Mouse (Mus musculus): ENCODE measurements around the gene Ttc39a.

Ttc39a gene

DNA sequence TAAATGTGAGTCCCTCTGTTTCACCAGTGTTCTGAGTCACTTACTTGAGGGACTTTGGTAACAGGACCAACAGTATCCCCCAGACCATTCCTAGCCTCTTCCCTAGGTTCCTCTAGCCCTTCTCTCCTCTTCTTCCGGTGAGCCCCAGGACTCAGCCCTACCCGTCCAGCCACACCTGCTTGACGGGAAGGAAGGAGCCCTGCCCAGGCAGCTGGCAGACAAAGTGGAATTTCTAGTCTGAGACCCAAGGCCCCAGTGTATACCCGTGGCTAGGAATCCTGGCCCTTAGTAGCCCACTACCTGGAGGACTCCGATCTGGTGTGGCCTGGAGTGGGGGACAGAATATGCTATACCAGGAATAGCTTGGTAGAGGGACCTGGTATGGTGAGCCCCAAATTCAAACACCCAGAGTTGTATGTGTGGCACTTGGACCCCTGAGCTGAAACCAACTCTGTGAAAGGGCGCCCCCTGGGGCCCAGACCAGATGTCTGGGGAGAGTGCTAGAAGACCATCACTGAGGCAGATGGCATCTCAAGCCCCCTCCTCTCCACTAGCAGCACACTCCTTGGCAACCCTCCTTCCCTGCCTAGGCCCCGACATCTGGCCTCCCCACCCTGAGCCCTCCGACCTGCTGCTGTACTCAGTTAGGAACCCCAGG, 13.8 kb downstream of the Ttc39a start:
- CTCF ChIA-PET: no interaction called here

DNA sequence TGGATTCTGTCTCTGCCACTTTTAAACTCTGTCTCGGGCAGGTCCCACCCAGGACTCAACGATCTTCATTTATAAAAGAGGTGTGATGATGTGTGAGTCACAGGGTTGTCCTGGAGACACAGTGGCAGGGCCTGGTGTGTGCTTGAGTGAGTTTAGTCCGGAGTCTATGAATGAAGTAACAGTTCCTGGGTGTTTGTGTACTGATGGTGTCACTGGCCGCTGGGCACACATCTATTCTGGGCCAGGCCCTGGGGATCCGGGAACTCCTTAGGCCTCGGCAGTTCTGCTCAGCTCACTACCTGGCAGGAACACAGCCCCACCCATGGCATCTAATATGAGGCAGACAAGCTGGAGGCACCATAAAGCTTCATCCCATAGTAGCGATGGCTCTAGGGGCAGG, 15.2 kb downstream of the Ttc39a start:
- CTCF ChIA-PET: interaction anchor here (0.6 kb wide), 2 partner anchors 10 to 182 kb away, joined by 4 to 7 read pairs; no protein-coding TSS in a partner anchor

- CTCF ChIA-PET: no interaction called here
Observed at GRCm38 (mm10) chr4:109422436-109422835, 16.0 kb downstream of the Ttc39a start.

- CTCF ChIA-PET: no interaction called here
Observed at GRCm38 (mm10) chr4:109423438-109423837, 17.0 kb downstream of the Ttc39a start.

DNA sequence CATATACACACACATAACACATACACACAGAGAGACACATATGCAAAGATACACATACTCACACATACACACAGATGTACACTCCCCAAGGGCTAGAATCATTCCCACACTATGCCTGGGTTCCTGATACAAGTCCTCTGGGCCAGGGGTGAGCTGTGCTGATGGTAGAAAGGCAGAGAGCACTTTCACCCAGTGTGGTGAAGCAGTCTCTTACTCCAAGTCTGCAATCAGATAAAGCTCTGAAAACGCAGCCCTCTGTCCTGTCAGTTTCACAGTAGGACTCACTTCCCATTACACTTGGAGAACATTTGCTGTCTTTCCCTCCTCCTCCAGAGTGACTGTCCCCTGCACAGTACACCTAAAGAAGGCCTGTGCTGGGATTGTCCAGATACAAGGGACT, 20.6 kb downstream of the Ttc39a start:
- CTCF ChIA-PET: no interaction called here

DNA sequence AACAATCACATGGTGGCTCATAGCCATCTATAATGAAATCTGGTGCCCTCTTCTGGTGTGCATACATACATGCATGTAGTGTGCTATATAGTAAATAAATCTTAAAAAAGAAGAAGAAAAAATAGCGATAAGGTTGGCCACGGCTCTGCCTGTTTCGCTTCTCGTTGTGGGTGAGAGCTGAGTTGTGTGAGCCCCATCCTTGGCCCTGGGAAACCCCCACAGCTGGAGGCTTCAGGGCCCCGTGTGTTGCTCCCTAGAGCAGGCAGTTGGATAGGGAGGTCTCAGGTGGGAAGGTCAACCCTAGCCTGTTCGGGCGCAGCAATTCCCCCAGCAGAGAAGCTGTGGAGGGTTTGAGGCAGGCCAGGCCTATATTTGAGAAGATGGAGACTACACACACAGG, 23.8 kb downstream of the Ttc39a start:
- CTCF ChIA-PET: no interaction called here

GRCm38 (mm10) chr4:109430854-109431253, 24.4 kb downstream of the Ttc39a start:
- CTCF ChIA-PET: no interaction called here

DNA sequence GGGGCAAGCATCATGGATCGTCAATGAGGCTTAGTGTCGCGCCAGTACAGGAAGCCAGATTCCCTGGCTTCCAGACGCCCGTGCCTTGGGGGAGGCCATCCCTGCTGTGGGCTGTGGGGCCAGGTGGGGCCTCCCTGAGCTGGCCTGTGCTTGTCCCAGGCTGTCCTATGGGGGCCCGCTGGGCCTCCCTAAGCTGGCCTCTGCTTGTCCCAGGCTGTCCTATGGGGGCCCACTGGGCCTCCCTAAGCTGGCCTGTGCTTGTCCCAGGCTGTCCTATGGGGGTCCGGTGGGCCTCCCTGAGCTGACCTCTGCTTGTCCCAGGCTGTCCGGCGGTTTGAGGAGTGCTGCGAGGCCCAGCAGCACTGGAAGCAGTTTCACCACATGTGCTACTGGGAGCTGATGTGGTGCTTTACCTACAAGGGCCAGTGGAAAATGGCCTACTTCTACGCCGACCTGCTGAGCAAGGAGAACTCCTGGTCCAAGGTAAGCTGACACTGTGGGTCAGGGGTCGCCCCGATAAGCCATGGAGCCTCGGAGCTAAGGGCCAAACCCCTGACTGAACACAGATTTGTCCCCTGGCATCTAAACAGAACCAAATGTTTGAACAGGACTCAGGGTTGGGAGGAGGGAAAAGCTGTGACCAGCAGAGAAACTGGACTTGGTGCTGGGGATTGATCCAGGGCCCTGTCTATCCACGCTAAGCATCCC, 26.4 kb downstream of the Ttc39a start:
- CTCF ChIA-PET: no interaction called here

- CTCF ChIA-PET: no interaction called here
Observed at GRCm38 (mm10) chr4:109433641-109434040, 27.2 kb downstream of the Ttc39a start.

GRCm38 (mm10) chr4:109434256-109434655, 27.8 kb downstream of the Ttc39a start:
- CTCF ChIA-PET: interaction anchor here (0.7 kb wide), 1 partner anchor 27 kb away, joined by 5 read pairs; no protein-coding TSS in a partner anchor

GRCm38 (mm10) chr4:109437913-109438878, 31.8 kb downstream of the Ttc39a start:
- CTCF ChIA-PET: no interaction called here

GRCm38 (mm10) chr4:109439101-109439500, 32.7 kb downstream of the Ttc39a start:
- CTCF ChIA-PET: no interaction called here

DNA sequence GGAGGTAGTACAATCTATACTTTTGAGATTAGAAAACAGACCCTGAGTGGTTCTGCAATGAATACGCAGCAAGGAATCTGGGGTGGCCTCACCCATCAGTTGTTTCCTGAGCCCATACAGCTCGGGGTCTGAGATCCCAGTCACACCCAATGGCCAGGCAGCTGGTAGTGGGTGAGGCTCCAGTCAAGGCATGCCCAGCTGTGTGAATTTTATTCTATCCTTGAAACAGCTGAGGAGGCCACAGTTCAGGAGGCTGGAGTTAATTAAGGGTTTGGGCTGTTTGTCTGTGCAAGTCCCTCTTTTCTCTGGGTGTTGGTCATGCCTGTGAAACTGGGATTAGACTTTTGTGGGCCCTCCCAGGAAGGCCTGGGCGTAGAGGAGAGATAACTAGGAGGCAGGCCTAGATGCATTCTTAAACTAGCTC, 33.4 kb downstream of the Ttc39a start:
- CTCF ChIA-PET: no interaction called here

GRCm38 (mm10) chr4:109440381-109440780, 34.0 kb downstream of the Ttc39a start:
- CTCF ChIA-PET: no interaction called here

DNA sequence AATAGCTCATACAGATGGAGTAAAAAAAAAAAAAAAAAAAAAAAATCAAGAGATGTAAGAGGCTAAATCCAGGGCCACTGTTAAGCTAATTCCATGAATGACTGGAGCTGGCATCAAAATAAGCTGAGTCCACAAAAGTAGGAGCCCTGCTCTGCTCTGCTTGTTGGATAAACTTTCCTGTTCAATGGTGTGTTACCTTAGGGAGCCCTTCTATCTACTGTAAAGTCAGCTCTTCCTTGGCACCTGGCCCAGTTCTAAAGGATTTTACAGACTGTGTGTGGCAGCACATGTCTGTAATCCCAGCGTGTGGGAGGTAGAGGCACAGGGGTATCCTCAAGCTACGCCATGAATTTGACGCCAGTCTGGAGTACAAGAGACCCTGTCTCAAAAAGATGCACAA, 34.6 kb downstream of the Ttc39a start:
- CTCF ChIA-PET: no interaction called here

- CTCF ChIA-PET: no interaction called here
Observed at GRCm38 (mm10) chr4:109442126-109442525, 35.7 kb downstream of the Ttc39a start.

DNA sequence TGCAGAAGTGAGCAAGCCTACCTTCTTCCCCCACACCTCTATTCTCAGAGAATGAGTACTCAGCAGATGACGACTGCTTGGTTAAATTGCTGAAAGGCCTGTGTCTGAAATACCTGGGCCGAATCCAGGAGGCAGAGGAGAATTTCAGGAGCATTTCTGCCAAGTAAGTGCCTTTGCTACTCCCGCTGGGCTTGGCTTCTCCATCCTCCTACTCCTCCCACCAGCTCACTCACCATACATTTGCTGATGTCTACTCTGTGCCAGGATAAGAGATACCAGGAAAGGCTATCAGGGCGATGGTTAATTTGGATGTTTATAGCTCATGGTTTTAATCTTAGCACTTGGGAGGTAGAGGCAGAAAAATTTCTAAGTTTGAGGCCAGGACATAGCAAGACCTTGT, 36.2 kb downstream of the Ttc39a start:
- CTCF ChIA-PET: no interaction called here

GRCm38 (mm10) chr4:109444471-109444870, 38.0 kb downstream of the Ttc39a start:
- CTCF ChIA-PET: no interaction called here

- CTCF ChIA-PET: no interaction called here
Observed at GRCm38 (mm10) chr4:109444951-109445350, 38.5 kb downstream of the Ttc39a start.

GRCm38 (mm10) chr4:109445397-109445796, 39.0 kb downstream of the Ttc39a start:
- CTCF ChIA-PET: no interaction called here

GRCm38 (mm10) chr4:109445956-109446355, 39.5 kb downstream of the Ttc39a start:
- CTCF ChIA-PET: no interaction called here

DNA sequence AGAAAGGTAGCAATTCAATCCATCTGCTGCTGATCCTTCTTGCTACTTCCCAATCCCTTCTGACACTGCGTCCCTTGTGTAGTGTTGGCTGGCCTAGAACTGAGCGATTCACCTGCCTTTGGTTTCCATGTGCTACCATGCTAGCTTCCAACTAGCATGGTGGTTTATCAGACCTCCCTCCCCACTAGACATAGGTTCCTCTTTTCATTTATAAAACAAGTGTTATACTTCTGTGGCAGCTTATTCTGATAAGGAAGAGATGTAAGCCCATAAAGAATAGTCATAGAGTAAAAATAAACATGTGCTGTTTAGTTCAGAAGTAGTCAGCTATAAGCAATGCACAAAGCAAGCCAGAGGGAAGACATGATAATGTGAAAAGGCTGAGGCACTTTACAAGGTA, 42.1 kb downstream of the Ttc39a start:
- CTCF ChIA-PET: no interaction called here
